Mouse (Mus musculus): ENCODE results near the gene Cacna1e.

Cacna1e gene

DNA sequence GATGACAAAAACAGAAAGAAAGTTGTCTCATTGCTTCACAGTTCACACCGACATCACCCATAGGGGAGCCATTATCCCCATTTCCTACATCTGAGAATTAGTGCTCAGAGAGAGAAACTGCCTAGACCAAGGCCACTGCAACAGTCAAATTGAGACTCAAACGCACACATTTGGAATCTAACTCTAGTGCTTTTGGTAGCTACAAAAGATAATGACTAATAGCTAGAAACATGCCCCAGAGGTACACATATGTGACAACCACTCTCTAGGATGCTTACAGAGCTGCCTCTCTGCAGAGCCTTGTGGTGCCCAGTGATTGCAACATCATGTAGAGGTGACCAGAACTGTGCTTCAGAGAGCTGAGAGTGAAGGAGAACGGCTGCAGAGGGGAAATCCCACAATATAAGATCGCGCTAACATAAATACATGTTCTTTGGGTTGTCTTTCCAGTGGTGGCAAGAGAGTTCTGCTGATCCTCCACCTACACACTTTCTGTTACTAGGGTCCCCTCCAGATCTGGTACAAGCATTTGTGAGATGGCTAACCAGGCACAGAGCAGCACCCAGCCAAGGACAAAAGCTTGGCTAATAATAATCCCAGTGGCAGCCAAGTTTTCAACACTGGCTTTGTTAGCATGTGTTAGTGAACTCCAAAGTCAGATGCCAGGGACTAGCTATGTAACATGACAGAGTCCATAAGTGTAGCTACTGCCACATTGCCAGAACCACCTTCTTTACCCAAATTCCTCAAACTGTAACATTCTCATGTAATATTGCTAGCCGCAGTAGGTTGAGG, 237.9 kb downstream of the Cacna1e start:
- in situ Hi-C loops (cut with MboI, MseI) = no loop called here

DNA sequence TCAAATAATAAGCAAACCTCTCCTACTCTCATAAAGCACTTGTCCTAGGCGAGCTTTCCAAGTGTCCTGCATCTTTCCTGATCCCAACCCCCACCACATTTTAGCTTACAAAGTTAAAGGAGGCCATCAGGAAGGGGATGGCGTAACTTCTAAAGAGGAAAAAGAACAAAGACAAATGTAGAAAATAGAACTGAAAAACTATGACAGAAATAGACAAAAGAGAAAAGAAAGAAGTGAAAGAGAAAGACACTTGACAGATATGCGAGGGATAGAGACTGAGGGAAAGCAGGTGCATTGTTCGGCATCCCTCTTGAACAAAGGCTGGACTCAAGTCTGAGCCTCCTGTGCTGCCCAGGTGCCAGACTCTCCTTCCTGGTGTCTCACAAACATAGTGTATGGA, 246.5 kb downstream of the Cacna1e start:
- in situ Hi-C loops (cut with MboI, MseI) = no loop called here

- in situ Hi-C loops (cut with MboI, MseI) = no loop called here
Observed at GRCm38 (mm10) chr1:154635766-154636165, 248.5 kb downstream of the Cacna1e start.

DNA sequence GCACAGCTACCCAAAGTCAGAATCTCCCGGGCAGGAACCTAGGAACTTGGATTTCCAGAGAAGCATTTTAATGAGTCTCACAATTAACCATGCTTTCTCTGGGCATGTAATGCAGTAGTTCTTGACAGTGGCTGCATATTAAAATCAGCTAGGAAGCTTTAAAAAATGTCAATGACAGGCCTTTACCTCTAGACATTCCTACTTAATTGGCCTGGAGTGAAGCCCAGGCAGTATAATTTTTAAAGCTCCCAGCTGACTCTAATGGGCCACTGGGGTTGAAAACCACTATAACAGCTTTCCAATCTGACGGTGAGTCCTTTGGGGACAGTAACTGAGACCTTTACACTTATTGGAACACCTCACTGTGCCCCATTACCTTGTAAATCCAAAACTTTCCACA, 251.4 kb downstream of the Cacna1e start:
- in situ Hi-C loops (cut with MboI, MseI) = no loop called here

DNA sequence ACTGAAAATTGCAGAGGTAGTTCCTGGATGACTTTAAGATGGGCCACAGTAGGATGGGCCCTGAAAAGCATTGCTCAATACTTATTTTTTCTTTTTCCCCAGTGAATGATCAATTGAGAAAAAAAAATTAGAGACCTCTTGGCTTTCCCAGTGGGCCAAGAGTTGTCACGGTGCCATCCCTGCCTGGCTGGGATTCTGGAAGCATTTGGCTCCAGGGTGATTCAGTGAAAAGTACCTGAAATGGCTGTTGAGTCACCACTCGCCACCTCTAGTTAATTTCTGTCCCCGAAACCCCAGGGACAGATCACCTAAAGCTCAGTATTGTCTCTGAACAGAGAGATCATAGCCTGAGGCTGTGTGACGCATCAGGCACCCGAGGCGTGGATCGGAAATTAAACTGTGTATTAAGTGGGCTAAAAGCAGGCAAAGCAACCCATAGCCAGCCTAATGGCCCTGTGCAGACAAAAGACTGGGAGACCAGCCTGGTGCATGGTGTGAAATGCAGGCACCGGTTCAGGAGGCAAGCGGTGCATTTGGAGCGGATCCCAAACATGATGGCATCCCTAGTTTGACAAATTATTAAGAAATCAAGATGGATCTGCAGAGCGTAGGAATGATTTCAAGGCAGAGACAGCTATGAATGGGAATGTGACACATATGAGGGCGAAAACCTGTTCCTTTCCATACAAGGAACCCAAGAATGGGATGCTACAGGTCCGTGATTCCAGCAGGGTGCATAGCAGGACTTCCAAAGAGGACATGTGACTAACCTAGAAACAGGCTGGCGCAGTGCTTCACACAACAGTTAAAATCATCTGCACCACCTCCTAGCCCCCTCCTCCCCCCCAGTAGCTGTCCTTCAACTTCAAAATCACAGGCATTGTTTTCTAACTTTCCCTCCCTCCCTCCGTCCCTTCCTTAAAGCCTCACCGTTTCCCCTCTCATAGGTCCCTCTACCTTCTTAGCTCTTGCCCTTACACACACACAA, 261.3 kb downstream of the Cacna1e start:
- in situ Hi-C loops (cut with MboI, MseI) = no loop called here

- in situ Hi-C loops (cut with MboI, MseI) = loop anchor here in 1 of 2 experiments (5.0 to 10.0 kb wide), 2 partner anchors 49 to 287 kb away; no protein-coding TSS in a partner anchor
Observed at GRCm38 (mm10) chr1:154617743-154618455, 266.4 kb downstream of the Cacna1e start.

DNA sequence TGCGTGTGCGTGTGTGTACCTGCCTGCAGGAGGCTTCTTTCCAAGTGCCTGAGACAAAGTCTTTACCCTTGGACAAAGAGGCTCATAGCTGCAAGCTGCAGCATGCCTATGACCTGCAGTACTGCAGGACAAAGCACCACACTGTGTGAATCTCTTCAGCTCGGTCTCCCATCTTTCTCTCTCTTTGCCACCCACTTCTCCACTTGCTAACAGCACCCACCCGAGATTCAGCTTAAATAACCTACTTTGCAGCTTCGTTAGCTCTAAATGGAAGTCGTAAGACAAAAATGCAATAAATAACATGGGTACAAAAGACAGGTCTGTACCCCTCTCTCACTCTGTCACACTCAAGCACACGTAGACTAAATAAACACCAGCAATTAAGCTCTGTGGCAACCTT, 268.5 kb downstream of the Cacna1e start:
- in situ Hi-C loops (cut with MboI, MseI) = loop anchor here in 1 of 2 experiments (5.0 to 10.0 kb wide), 2 partner anchors 52 to 289 kb away; no protein-coding TSS in a partner anchor

DNA sequence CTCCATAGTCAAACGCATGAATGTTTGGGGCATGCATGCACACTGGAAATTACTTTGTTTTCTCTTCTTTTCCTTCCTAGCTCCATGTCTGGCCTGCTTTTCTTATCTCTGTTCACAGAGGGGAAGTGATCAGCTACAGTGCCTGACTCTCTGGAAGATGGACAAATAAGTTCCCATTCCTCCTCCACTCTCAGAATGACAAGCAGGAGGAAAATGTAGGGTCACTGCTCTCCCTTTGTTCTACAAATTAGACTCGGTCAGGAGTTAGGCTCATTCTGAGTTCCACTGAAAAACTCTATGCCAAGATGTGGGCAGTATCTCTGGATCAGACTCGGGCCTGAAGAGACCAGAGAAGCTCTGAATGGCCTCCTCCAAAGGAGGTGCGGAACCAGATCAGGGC, 275.8 kb downstream of the Cacna1e start:
- in situ Hi-C loops (cut with MboI, MseI) = no loop called here

- in situ Hi-C loops (cut with MboI, MseI) = no loop called here
Observed at GRCm38 (mm10) chr1:154607406-154607805, 276.9 kb downstream of the Cacna1e start.

DNA sequence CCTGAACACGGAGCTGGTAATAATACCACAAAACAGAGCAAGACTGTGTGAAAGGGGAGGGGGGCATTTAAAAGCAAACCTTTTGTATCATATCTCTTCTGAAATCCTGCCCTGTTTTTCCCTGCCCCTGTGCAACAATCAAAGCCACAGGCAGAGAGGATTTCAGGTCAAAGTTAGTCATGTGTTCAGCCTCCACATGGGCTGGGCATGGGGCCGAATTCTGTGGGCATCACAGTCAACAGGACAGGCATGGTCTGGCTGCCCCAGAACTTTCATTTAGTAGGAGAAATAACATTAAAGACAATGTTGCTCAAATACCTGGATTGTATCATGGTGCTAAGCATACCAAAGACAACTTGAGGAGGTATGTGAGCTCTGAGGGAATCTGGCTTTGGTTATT, 278.7 kb downstream of the Cacna1e start:
- in situ Hi-C loops (cut with MboI, MseI) = no loop called here

DNA sequence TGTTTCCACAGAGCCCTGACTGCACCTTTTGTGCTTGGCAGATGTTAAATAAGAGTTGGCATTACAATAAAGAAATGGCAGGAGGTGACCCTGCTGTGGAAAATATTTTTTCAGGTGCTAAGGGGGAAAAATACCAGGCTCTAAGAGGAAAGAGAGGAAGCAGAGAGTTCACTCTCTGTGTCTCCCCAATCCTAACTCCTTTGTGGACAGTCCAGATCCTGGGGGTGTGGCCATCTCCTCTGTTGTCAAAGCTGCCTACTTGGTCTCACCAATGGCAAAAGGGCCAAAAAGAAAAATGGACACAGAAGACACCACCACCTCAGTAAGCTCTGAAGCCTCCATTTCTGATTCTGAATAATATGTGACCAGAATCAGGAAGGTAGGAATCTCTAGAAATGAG, 280.5 kb downstream of the Cacna1e start:
- in situ Hi-C loops (cut with MboI, MseI) = no loop called here

GRCm38 (mm10) chr1:154602531-154602930, 281.8 kb downstream of the Cacna1e start:
- in situ Hi-C loops (cut with MboI, MseI) = no loop called here

- in situ Hi-C loops (cut with MboI, MseI) = no loop called here
Observed at GRCm38 (mm10) chr1:154582516-154582915, 301.8 kb downstream of the Cacna1e start.

DNA sequence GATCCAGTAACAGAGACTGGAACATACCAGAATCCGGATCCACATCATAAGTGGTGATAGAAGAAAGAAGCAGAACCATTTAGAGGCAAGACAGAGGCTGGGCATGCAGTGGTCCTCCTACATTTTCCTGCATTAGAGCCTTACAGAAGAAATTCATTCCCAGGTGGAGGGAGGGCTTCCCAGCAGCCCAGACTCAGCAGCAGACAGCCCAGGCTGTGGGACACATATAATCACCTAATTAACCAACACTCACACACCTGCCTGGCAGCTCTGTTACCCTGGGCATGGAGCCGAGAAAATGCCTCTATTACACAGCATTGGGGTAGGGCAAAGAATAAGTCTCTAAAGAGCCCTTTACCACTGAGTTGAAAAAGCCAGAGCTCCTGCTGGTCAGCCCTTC, 304.4 kb downstream of the Cacna1e start:
- in situ Hi-C loops (cut with MboI, MseI) = no loop called here

DNA sequence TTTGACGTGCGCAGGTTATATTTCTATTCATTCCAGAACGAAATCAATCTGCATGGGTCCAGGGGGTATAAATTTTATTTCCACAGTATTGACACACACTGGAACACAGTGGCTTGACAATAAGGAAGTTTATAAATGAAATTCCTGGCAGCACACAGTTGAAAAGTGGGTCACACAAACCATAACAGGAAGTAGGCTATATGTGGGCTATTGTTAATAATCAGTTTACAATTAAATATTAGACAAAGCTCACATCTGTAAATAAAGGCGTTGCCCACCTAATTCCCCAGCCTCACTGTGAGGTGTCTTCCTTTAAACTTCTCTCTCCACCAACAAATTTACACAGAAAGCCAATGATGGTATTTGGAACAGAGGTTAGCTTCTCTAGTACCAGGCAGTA, 305.6 kb downstream of the Cacna1e start:
- in situ Hi-C loops (cut with MboI, MseI) = no loop called here

DNA sequence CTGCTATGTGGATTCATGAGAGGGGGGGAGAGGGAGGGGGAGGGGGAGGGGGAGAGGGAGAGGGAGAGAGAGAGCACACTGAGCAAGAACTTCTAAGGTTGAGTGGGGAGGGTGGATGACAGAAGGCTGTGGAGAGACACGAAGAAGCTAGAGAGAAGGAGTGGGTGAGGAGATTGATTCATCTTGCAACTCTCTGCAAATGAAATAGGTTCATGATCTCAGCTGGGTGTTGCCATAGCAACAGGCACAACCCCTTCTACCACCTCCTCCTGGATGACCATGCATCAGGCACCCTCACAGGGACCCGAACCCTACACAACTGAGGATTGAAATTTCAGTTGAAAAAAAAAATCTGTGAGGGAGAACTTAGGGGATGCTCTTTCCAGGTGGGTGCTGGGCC, 307.9 kb downstream of the Cacna1e start:
- in situ Hi-C loops (cut with MboI, MseI) = no loop called here

GRCm38 (mm10) chr1:154566026-154566425, 318.3 kb downstream of the Cacna1e start:
- in situ Hi-C loops (cut with MboI, MseI) = loop anchor here (10.0 kb wide), 2 partner anchors 689 to 1301 kb away; no protein-coding TSS in a partner anchor

- in situ Hi-C loops (cut with MboI, MseI) = no loop called here
Observed at GRCm38 (mm10) chr1:154555811-154556210, 328.5 kb downstream of the Cacna1e start.

- in situ Hi-C loops (cut with MboI, MseI) = no loop called here
Observed at GRCm38 (mm10) chr1:154553132-154553531, 331.2 kb downstream of the Cacna1e start.

GRCm38 (mm10) chr1:154537445-154537844, 346.9 kb downstream of the Cacna1e start:
- in situ Hi-C loops (cut with MboI, MseI) = no loop called here

DNA sequence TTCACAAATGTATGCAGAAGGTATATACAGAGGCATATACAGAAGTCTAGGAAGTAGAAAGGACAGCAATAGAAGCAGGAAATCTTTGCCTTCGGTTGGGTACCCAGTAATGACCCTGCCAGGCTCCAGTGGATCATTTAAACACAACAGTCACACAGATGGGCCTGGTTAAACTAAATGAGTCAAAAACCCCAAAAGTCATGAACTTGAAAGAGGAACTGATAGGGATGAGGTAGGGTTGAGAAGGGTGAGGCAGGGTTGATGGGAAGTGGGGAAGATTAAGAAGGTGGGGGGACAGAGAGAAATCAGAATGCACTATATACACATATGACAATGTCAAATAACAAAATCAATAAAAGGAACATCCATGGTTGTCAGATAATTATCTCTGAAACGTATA, 347.5 kb downstream of the Cacna1e start:
- in situ Hi-C loops (cut with MboI, MseI) = no loop called here

All from T-helper 17 cell (primary cell).